Mouse (Mus musculus) c-Kit-positive CD71-positive TER-119-positive erythroid progenitor cells, embryonic 14.5 days (primary cell): ENCODE results near the gene Baiap3.
"Not testable (repeated sequence)": the region's sequence is repeated elsewhere in the genome, so short reads cannot be mapped to it uniquely, and the experiment has no call there.

Source experiments
- DNase-seq: peaks from one replicate; pipeline ENCODE4 v3.0.0-alpha.2; 2013; ENCODE audit warnings: low spot score

Baiap3 gene

GRCm38 (mm10) chr17:25248033-25248750, 8.0 kb downstream of the Baiap3 start:
- no peak for DNase-seq

GRCm38 (mm10) chr17:25244239-25244638, 11.9 kb downstream of the Baiap3 start:
- DNase-seq, result no peak

GRCm38 (mm10) chr17:25243131-25243780, 12.9 kb downstream of the Baiap3 start:
- no peak for DNase-seq

GRCm38 (mm10) chr17:25239695-25240636, 16.2 kb downstream of the Baiap3 start, which contains the start of the genes Gnptg and Tsr3:
Gene Gnptg, minus strand, starts transcription at chr17:25240124.
Gene Tsr3, plus strand, starts transcription at chr17:25240170.
- DNase-seq, result peak; percentile 83

GRCm38 (mm10) chr17:25235635-25236034, 20.5 kb downstream of the Baiap3 start:
- no peak for DNase-seq

GRCm38 (mm10) chr17:25231621-25232020, 24.5 kb downstream of the Baiap3 start:
- DNase-seq, result not testable (repeated sequence)

GRCm38 (mm10) chr17:25230700-25231099, 25.5 kb downstream of the Baiap3 start:
- no peak for DNase-seq

GRCm38 (mm10) chr17:25230014-25230655, 26.0 kb downstream of the Baiap3 start:
- not testable (repeated sequence) for DNase-seq

GRCm38 (mm10) chr17:25227991-25228390, 28.2 kb downstream of the Baiap3 start:
- no peak for DNase-seq

GRCm38 (mm10) chr17:25225659-25226058, 30.5 kb downstream of the Baiap3 start:
- peak; percentile 75 for DNase-seq

GRCm38 (mm10) chr17:25224586-25225222, 31.5 kb downstream of the Baiap3 start:
- DNase-seq, result no peak

GRCm38 (mm10) chr17:25222951-25223601, 33.1 kb downstream of the Baiap3 start:
- peak; percentile 73 for DNase-seq

- DNase-seq, result peak; percentile 48
Observed at GRCm38 (mm10) chr17:25222504-25222940, 33.6 kb downstream of the Baiap3 start.

- peak; percentile 69 for DNase-seq
Observed at GRCm38 (mm10) chr17:25221821-25222503, 34.2 kb downstream of the Baiap3 start.

GRCm38 (mm10) chr17:25220746-25221145, 35.4 kb downstream of the Baiap3 start:
- DNase-seq, result no peak

GRCm38 (mm10) chr17:25219492-25220295, 36.5 kb downstream of the Baiap3 start:
- no peak for DNase-seq

GRCm38 (mm10) chr17:25218967-25219366, 37.2 kb downstream of the Baiap3 start:
- DNase-seq, result no peak

- no peak for DNase-seq
Observed at GRCm38 (mm10) chr17:25215431-25215830, 40.7 kb downstream of the Baiap3 start.

GRCm38 (mm10) chr17:25211705-25212104, 44.5 kb downstream of the Baiap3 start:
- no peak for DNase-seq
